Mouse (Mus musculus) urinary bladder, postnatal 0 days (tissue): ENCODE data around the gene Rab11fip4. TPM values are rescaled to one million over a fixed set of nuclear protein-coding genes. Genes with fewer than 3 reads are reported as not detected.

Experiments
- microRNA counts: library from miRNA; unstranded; fragments of <30 nt; microRNA quantifications from one replicate; lab custom pipeline; 2016
- microRNA-seq: library from miRNA; unstranded; fragments of <30 nt; microRNA quantifications from one replicate; pipeline ENCODE4, GENCODE M21; 2016
- polyA plus RNA-seq: library from polyadenylated mRNA; unstranded; fragments of >200 nt; fragmentation: Nextera tagmentation; extraction: Ambion mirVana; gene quantifications from 2 replicates; pipeline ENCODE4 v1.2.1, GENCODE M21; 2015

The Rab11fip4 gene
- polyA plus RNA-seq, result 0.12 and 0.13 TPM in 2 replicates

DNA sequence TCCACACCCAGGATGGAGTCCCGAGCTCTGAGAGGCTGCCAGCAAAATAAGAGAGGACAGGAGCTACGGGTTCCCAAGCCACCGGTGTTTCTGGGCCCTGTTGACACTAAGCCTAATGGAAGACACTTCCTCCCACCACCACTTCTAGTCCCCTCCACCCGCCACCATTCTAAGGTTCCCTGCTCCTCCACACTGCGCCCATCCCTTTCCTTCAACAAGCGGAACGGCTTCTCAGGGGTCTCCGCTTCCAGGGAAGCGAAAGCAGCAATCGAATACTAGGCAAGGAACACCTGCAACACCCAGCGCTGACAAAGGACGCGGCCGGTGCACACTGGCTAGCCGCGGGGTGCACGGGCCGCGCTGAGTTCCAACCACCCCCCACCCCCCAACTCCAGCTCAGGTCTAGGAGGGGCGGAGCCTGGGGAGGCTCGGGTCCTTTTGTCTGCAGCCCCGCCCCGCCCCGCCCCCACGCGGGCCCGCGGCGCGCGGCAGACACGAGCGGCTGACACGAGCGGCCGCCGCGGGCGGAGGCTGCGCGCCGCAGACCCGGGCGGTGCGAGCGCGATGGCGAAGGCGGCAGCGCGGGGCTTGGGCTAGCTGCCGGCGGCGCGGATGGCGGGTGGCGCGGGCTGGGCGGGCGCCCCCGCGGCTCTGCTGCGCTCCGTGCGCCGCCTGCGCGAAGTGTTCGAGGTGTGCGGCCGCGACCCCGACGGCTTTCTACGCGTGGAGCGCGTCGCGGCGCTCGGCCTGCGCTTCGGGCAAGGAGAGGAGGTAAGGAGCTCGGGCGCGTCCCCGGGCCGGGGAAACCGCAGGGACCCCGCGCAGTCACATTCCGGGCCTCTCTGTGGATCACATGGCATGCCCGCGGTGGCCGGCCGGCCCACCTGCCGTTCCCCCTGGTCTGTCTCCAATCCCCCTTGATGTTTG lies at the start of gene Rab11fip4:
TSS of gene Rab11fip4 (plus strand) at position 549 of the 927 bp plus-strand sequence.

MicroRNA genes within 50 kb of the gene (microRNA counts, 519-probe panel; counts per million panel counts)
- microRNA mmu-miR-193 (lab: Ali Mortazavi, UCI), result 3,383 counts per million, percentile 55 among the panel's probes with 10 or more counts
- 5,082 counts per million, percentile 92 among the panel's probes with 10 or more counts for microRNA mmu-miR-365 (lab: Ali Mortazavi, UCI)

Small RNAs within 50 kb of the gene (microRNA-seq; reads per million reads assigned to microRNA genes)
- gene Mir193a (87.2 reads per million, percentile 45 among the genes with 10 or more reads in this experiment), gene Mir365-2 (5.6 reads per million, percentile 12 among the genes with 10 or more reads in this experiment)

Other genes starting within 250 kb of the Rab11fip4 start
- 0.08 TPM in 1 of 2 replicates, not detected in the other for gene Omg, start 87.1 kb upstream of the Rab11fip4 start, polyA plus RNA-seq
- 0.98 and 2.6 TPM in 2 replicates for gene Evi2b, start 67.5 kb upstream of the Rab11fip4 start, polyA plus RNA-seq
- gene Evi2, start 60.6 kb upstream of the Rab11fip4 start, polyA plus RNA-seq, result 0.23 and 0.48 TPM in 2 replicates
- 4.8 and 8.1 TPM in 2 replicates for gene Evi2a, start 60.6 kb upstream of the Rab11fip4 start, polyA plus RNA-seq